In the genomic region with DNA sequence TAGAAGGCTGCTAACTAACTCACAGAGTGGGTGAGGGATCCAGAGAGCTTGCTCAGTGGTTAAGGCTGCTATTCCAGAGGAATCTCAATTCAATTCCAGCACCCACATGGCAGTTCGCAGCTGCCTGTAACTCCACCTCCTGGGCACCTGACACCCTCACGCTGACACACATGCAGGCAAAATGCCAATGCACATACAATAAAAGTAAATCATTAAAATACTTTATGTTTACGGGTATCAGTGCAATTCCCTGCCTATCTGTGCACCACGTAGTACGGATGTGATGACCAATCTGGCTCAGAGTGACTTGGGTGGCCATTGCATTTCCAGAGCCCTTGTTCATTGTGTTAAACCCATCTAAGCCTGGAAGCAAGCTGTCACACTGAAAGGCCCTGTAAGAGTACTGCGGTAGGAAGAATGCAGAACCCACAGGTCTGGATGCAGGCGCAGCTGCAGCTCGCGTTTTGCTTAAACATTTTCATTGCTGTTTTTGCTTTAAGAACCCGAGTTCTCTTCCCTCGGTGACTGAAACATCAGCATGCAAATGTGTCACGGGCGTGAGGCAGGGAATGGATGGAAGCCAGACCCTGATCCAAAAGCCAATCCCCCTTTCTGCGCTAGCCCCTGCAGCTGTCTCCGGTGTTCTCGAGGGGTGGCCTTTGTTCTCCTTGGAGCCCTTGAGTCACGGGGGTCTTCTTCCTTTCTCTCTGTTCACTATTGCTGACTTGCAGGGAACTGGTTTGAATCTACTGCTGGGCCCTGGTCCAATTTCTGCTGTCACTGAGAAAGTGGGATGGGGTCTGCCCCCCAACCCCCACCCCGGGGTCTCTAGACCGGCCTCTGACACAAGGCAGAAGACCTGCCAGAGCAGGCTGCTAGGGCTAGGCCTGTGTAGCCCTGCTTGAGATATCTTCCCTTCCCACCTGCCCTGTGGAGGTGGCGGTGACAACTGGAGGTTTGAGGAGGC, we compare ENCODE assay signal across 10 mouse cellular contexts. TPM values are rescaled to one million over a fixed set of nuclear protein-coding genes. Genes with fewer than 3 reads are reported as not detected.
DNase-seq lines count a peak whose midpoint lies in the region; ATAC-seq and TF ChIP-seq lines count a peak whose summit lies in the region.
"Had no signal": no experiment of that assay in that cellular context is flagged by ENCODE, and none has a peak within 500 bp of the region (broad histone marks: within the 10 kb centered on the region; RNA-seq: fewer than 3 reads in every experiment).

No protein-coding gene starts in this region.

- H3K36me3 ChIP-seq in heart, embryonic 14.5 days (ENCODE audit: control insufficient read depth, insufficient read depth, low read length) = no peaks in the 10 kb centered on the region
- H3K36me3 ChIP-seq in forebrain, embryonic 15.5 days = no peaks in the 10 kb centered on the region
- H3K36me3 ChIP-seq in limb, embryonic 10.5 days = no peaks in the 10 kb centered on the region
- H3K36me3 ChIP-seq in small intestine, adult 2 months (ENCODE audit: control insufficient read depth, insufficient read depth, low read length) = no peaks in the 10 kb centered on the region

- H3K27ac ChIP-seq in heart, embryonic 14.5 days (replicated peaks in 1 of 2; ENCODE audit: control insufficient read depth in 1 of 2, insufficient read depth in 1 of 2, low read depth in 2 of 2, low read length in 2 of 2) = no peak overlapping the region
- peak overlapping the region; percentile 98 for H3K27ac ChIP-seq in forebrain, embryonic 15.5 days (replicated peaks)
- H3K27ac ChIP-seq in limb, embryonic 10.5 days = peak overlapping the region; percentile 77
- no peak overlapping the region for H3K27ac ChIP-seq in small intestine, adult 2 months (ENCODE audit: insufficient read depth, low read depth, low read length)
- H3K27ac ChIP-seq in gastrocnemius, adult 2 months = no peak overlapping the region

- H3K27me3 ChIP-seq in heart, embryonic 14.5 days (ENCODE audit: control insufficient read depth, insufficient read depth, low read length) = peaks cover 15% of the 10 kb centered on the region
- H3K27me3 ChIP-seq in forebrain, embryonic 15.5 days = no peaks in the 10 kb centered on the region
- H3K27me3 ChIP-seq in limb, embryonic 10.5 days (ENCODE audit: low read depth, poor library complexity, severe bottlenecking) = peaks cover 24% of the 10 kb centered on the region; the same call in 1 of the 2 replicates
- no peaks in the 10 kb centered on the region for H3K27me3 ChIP-seq in small intestine, adult 2 months (ENCODE audit: control insufficient read depth, insufficient read depth, low read length)

- TF ChIP-seq POLR2A in small intestine, adult 2 months (IDR thresholded peaks at IDR 0.05; ENCODE audit: low read depth, low read length) = no peak

- no peak overlapping the region for H3K4me3 ChIP-seq in heart, embryonic 14.5 days (ENCODE audit: control insufficient read depth in 1 of 2, insufficient read depth in 1 of 2, low read depth in 1 of 2, low read length in 2 of 2)
- peak overlapping the region; percentile 10; the same call in 1 of the 2 replicates for H3K4me3 ChIP-seq in forebrain, embryonic 15.5 days
- 0 out of 2 replicates have a peak overlapping the region, but pooled peaks have one; percentile 20 for H3K4me3 ChIP-seq in limb, embryonic 10.5 days
- H3K4me3 ChIP-seq in small intestine, adult 2 months (ENCODE audit: low read depth, low read length) = peak overlapping the region; percentile 15; the same call in 1 of the 2 replicates
- H3K4me3 ChIP-seq in gastrocnemius, adult 2 months = no peak overlapping the region
- H3K4me3 ChIP-seq: myocyte had no signal

- WGBS in heart, embryonic 14.5 days = 24% methylated on average over 20 of the region's 20 CpGs
- WGBS in forebrain, embryonic 15.5 days = 6% methylated on average over 20 of the region's 20 CpGs
- WGBS in limb, embryonic 10.5 days = 31% methylated on average over 20 of the region's 20 CpGs
- 22% methylated on average over 20 of the region's 20 CpGs for WGBS in small intestine, adult 2 months

- peaks cover 3 to 12% of the 10 kb centered on the region in 2 experiments; a peak in 3 of 4 replicates for H3K4me1 ChIP-seq in heart, embryonic 14.5 days (ENCODE audit: control insufficient read depth in 2 of 2, insufficient read depth in 2 of 2, low read length in 2 of 2)
- H3K4me1 ChIP-seq in forebrain, embryonic 15.5 days = peaks cover 66% of the 10 kb centered on the region
- peaks cover 58% of the 10 kb centered on the region for H3K4me1 ChIP-seq in limb, embryonic 10.5 days
- peaks cover 6% of the 10 kb centered on the region; the same call in 1 of the 2 replicates for H3K4me1 ChIP-seq in small intestine, adult 2 months (ENCODE audit: control insufficient read depth, insufficient read depth, insufficient read length, low read length)

- no peak for DNase-seq in heart, adult 11 months
- no peak for DNase-seq in limb, embryonic 10.5 days (ENCODE audit: low spot score)
- DNase-seq in gastrocnemius, adult 2 months = no peak
- no peak for DNase-seq in layer of hippocampus, adult 11-12 months (ENCODE audit: low spot score)
- no peak for DNase-seq in heart, postnatal 36 days

- 0 out of 2 replicates have a peak overlapping the region, but pooled peaks have one; percentile 42 for H3K9ac ChIP-seq in heart, embryonic 14.5 days (ENCODE audit: low read length)
- H3K9ac ChIP-seq in forebrain, embryonic 15.5 days (replicated peaks) = peak overlapping the region; percentile 44

- no peak for TF ChIP-seq CTCF in small intestine, adult 2 months (IDR thresholded peaks at IDR 0.05; ENCODE audit: extremely low read depth, insufficient read length, insufficient replicate concordance, low read depth, low read length)
- TF ChIP-seq CTCF in gastrocnemius, adult 2 months (IDR thresholded peaks at IDR 0.05) = no peak

- H3K4me2 ChIP-seq in heart, embryonic 14.5 days (ENCODE audit: low read length) = peak overlapping the region; percentile 32
- H3K4me2 ChIP-seq in forebrain, embryonic 15.5 days (replicated peaks) = peak overlapping the region; percentile 41

- no peaks in the 10 kb centered on the region for H3K9me3 ChIP-seq in heart, embryonic 14.5 days (ENCODE audit: control insufficient read depth, low read length)
- no peaks in the 10 kb centered on the region for H3K9me3 ChIP-seq in forebrain, embryonic 15.5 days
- no peaks in the 10 kb centered on the region for H3K9me3 ChIP-seq in limb, embryonic 10.5 days (replicated peaks)

- intact Hi-C loops in gastrocnemius, adult 2 months (cut with DNase I) = no loop called here
- intact Hi-C loops in heart, postnatal 36 days (cut with DNase I) = no loop called here

- no peak for ATAC-seq in heart, embryonic 14.5 days (ENCODE audit: insufficient number of reproducible peaks, insufficient read depth, low FRiP score, low read depth)
- peak; percentile 64 for ATAC-seq in forebrain, embryonic 15.5 days (replicated peaks)

RNA-seq across cellular contexts. Expression of gene T2, which starts 12.0 kb away (rescaled TPM):
- polyA plus RNA-seq in heart, embryonic 14.5 days (2014; fragmentation: Nextera tagmentation; extraction: Ambion mirVana) = 1.6 and 2.5 TPM in 2 replicates
- polyA plus RNA-seq in forebrain, embryonic 15.5 days (2015; fragmentation: Nextera tagmentation; extraction: Ambion mirVana) = 0.51 and 0.63 TPM in 2 replicates
- 0.75 and 1.1 TPM in 2 replicates for polyA plus RNA-seq in limb, embryonic 10.5 days (2016; fragmentation: Nextera tagmentation; extraction: Ambion mirVana)
- 0.11 TPM in 1 of 2 replicates, not detected in the other for polyA plus RNA-seq in small intestine, adult 2 months (2012; rRNA removed)
- not detected for total RNA-seq in gastrocnemius, adult 2 months (2021)
- total RNA-seq in heart, postnatal 36 days (2021) = under 1 TPM; 0.30 to 0.75 TPM
- total RNA-seq: CH12.LX had no signal

RNA-seq across cellular contexts. Expression of gene Prr18, which starts 30.5 kb away (rescaled TPM):
- polyA plus RNA-seq in heart, embryonic 14.5 days (2014; fragmentation: Nextera tagmentation; extraction: Ambion mirVana) = 0.08 TPM in 1 of 2 replicates, not detected in the other
- 11.5 and 12.8 TPM in 2 replicates for polyA plus RNA-seq in forebrain, embryonic 15.5 days (2015; fragmentation: Nextera tagmentation; extraction: Ambion mirVana)
- 0.29 and 0.31 TPM in 2 replicates for polyA plus RNA-seq in limb, embryonic 10.5 days (2016; fragmentation: Nextera tagmentation; extraction: Ambion mirVana)
- polyA plus RNA-seq in small intestine, adult 2 months (2012; rRNA removed) = 0.51 and 0.79 TPM in 2 replicates
- total RNA-seq in gastrocnemius, adult 2 months (2021) = under 1 TPM; 0.08 TPM
- total RNA-seq in heart, postnatal 36 days (2021) = under 1 TPM; 0.17 to 0.22 TPM

RNA-seq across cellular contexts. Expression of gene Sft2d1, which starts 56.9 kb away (rescaled TPM):
- 43.6 and 64.6 TPM in 2 replicates for polyA plus RNA-seq in heart, embryonic 14.5 days (2014; fragmentation: Nextera tagmentation; extraction: Ambion mirVana)
- 148 and 157 TPM in 2 replicates for polyA plus RNA-seq in forebrain, embryonic 15.5 days (2015; fragmentation: Nextera tagmentation; extraction: Ambion mirVana)
- polyA plus RNA-seq in limb, embryonic 10.5 days (2016; fragmentation: Nextera tagmentation; extraction: Ambion mirVana) = 57.0 and 57.7 TPM in 2 replicates
- polyA plus RNA-seq in small intestine, adult 2 months (2012; rRNA removed) = 42.9 and 90.1 TPM in 2 replicates
- 1 to 10 TPM; 4.9 to 9.6 TPM for total RNA-seq in gastrocnemius, adult 2 months (2021)
- 10 to 100 TPM; 13.9 to 16.6 TPM for total RNA-seq in heart, postnatal 36 days (2021)

Comparison
In these comparisons a context has a peak if more than half of its experiments do, and no peak if none do; other contexts are left out.
1. H3K27ac ChIP-seq: peak in forebrain, embryonic 15.5 days (single experiment) and limb, embryonic 10.5 days (single experiment); none in heart, embryonic 14.5 days (0 of 2), small intestine, adult 2 months (single experiment) and gastrocnemius, adult 2 months (single experiment).
2. H3K4me3 ChIP-seq: peak in forebrain, embryonic 15.5 days (single experiment), limb, embryonic 10.5 days (single experiment) and small intestine, adult 2 months (single experiment); none in heart, embryonic 14.5 days (0 of 2) and gastrocnemius, adult 2 months (single experiment).